Mouse (Mus musculus) megakaryocyte, embryonic 14.5 days (primary cell): ENCODE data around the gene Tfeb.

Experiments used
- FLI1 ChIP-seq: IDR thresholded peaks from 2 replicates; pipeline ENCODE4 v1.6.1; 2012; ENCODE audit warnings: low read length, inconsistent platforms, mixed read lengths
- GATA1 ChIP-seq: IDR thresholded peaks from 3 replicates; pipeline ENCODE4 v1.6.1; 2012; ENCODE audit warnings: mixed read lengths, low read length, inconsistent platforms, borderline replicate concordance

GRCm38 (mm10) chr17:47802806-47803205, 66.0 kb downstream of the Tfeb start:
- TF ChIP-seq GATA1: no peak
- TF ChIP-seq FLI1: no peak
